Mouse (Mus musculus): ENCODE measurements around the gene Sgsm2. TPM values are rescaled to one million over a fixed set of nuclear protein-coding genes. Genes with fewer than 3 reads are reported as not detected.
"Not testable (repeated sequence)": the region's sequence is repeated elsewhere in the genome, so short reads cannot be mapped to it uniquely, and the experiment has no call there.

Sgsm2 gene
- total RNA-seq, 2 experiments from 2014 or later: 93.3 to 97.4 TPM

GRCm38 (mm10) chr11:74830256-74831161, 66.4 kb downstream of the Sgsm2 start, which contains the start of gene Mnt:
Gene Mnt (plus strand): TSS chr11:74830920.
- peak; percentile 99 for DNase-seq (ENCODE audit: low spot score in 2 of 2)

GRCm38 (mm10) chr11:74829812-74830211, 67.0 kb downstream of the Sgsm2 start:
- no peak for DNase-seq (ENCODE audit: low spot score in 2 of 2)

GRCm38 (mm10) chr11:74828965-74829550, 67.8 kb downstream of the Sgsm2 start:
- DNase-seq (ENCODE audit: low spot score in 2 of 2): no peak

GRCm38 (mm10) chr11:74828404-74828931, 68.4 kb downstream of the Sgsm2 start:
- no peak for DNase-seq (ENCODE audit: low spot score in 2 of 2)

GRCm38 (mm10) chr11:74827791-74828403, 69.0 kb downstream of the Sgsm2 start:
- no peak for DNase-seq (ENCODE audit: low spot score in 2 of 2)

- DNase-seq (ENCODE audit: low spot score in 2 of 2): no peak
Observed at GRCm38 (mm10) chr11:74826702-74827101, 70.2 kb downstream of the Sgsm2 start.

GRCm38 (mm10) chr11:74826151-74826550, 70.7 kb downstream of the Sgsm2 start:
- DNase-seq (ENCODE audit: low spot score in 2 of 2): no peak

GRCm38 (mm10) chr11:74822746-74823440, 74.0 kb downstream of the Sgsm2 start:
- no peak for DNase-seq (ENCODE audit: low spot score in 2 of 2)

- no peak for DNase-seq (ENCODE audit: low spot score in 2 of 2)
Observed at GRCm38 (mm10) chr11:74821463-74821862, 75.4 kb downstream of the Sgsm2 start.

GRCm38 (mm10) chr11:74820921-74821320, 75.9 kb downstream of the Sgsm2 start:
- DNase-seq (ENCODE audit: low spot score in 2 of 2): no peak

- no peak for DNase-seq (ENCODE audit: low spot score in 2 of 2)
Observed at GRCm38 (mm10) chr11:74815795-74816194, 81.1 kb downstream of the Sgsm2 start.

GRCm38 (mm10) chr11:74811538-74811937, 85.3 kb downstream of the Sgsm2 start:
- no peak for DNase-seq (ENCODE audit: low spot score in 2 of 2)

- not testable (repeated sequence) for DNase-seq (ENCODE audit: low spot score in 2 of 2)
Observed at GRCm38 (mm10) chr11:74811027-74811426, 85.8 kb downstream of the Sgsm2 start.

GRCm38 (mm10) chr11:74810134-74810533, 86.7 kb downstream of the Sgsm2 start:
- no peak for DNase-seq (ENCODE audit: low spot score in 2 of 2)

- DNase-seq (ENCODE audit: low spot score in 2 of 2): no peak
Observed at GRCm38 (mm10) chr11:74808251-74808853, 88.5 kb downstream of the Sgsm2 start.

- DNase-seq (ENCODE audit: low spot score in 2 of 2): no peak
Observed at GRCm38 (mm10) chr11:74807246-74807882, 89.5 kb downstream of the Sgsm2 start.

- DNase-seq (ENCODE audit: low spot score in 2 of 2): no peak
Observed at GRCm38 (mm10) chr11:74804081-74804627, 92.7 kb downstream of the Sgsm2 start.

- no peak for DNase-seq (ENCODE audit: low spot score in 2 of 2)
Observed at GRCm38 (mm10) chr11:74800658-74801057, 96.2 kb downstream of the Sgsm2 start.
